Mouse (Mus musculus) kidney, embryonic 15.5 days (tissue): ENCODE measurements around the gene Gm42688. TPM values are rescaled to one million over a fixed set of nuclear protein-coding genes. Genes with fewer than 3 reads are reported as not detected.

Experiments
- ATAC-seq: fragments of 200-750 bp; cut with Nextera tagmentation; replicated peaks from 2 replicates; pipeline ENCODE4 v1.8.0; 2017; ENCODE audit warnings: moderate TSS enrichment; ENCODE audit not compliant: low FRiP score
- H3K27ac ChIP-seq: fragments of 300-500 bp; sonication (generic); 2 replicates; pipeline ENCODE4 v1.5.1; 2015; ENCODE audit warnings: mild to moderate bottlenecking, inconsistent platforms
- H3K27me3 ChIP-seq: fragments of 300-500 bp; sonication (generic); 2 replicates; pipeline ENCODE4 v1.6.1; 2015; ENCODE audit warnings: inconsistent platforms
- H3K36me3 ChIP-seq: fragments of 300-500 bp; sonication (generic); 2 replicates; pipeline ENCODE4 v1.6.1; 2015; ENCODE audit warnings: inconsistent platforms
- H3K4me1 ChIP-seq: fragments of 300-500 bp; sonication (generic); 2 replicates; pipeline ENCODE4 v1.6.1; 2015; ENCODE audit warnings: inconsistent platforms
- H3K4me2 ChIP-seq: fragments of 300-500 bp; sonication (generic); 2 replicates; pipeline ENCODE4 v1.6.1; 2015; ENCODE audit warnings: moderate library complexity, mild to moderate bottlenecking, inconsistent platforms
- H3K4me3 ChIP-seq: fragments of 300-500 bp; sonication (generic); replicated peaks from 2 replicates; pipeline ENCODE4 v1.5.1; 2015; ENCODE audit warnings: mild to moderate bottlenecking, inconsistent platforms
- H3K9ac ChIP-seq: fragments of 300-500 bp; sonication (generic); 2 replicates; pipeline ENCODE4 v1.6.1; 2015; ENCODE audit warnings: mild to moderate bottlenecking, inconsistent platforms
- H3K9me3 ChIP-seq: fragments of 300-500 bp; sonication (generic); replicated peaks from 2 replicates; pipeline ENCODE4 v1.6.1; 2016; ENCODE audit warnings: inconsistent platforms
- WGBS: fragments of 180-500 bp; shearing (Covaris S2); methylation state at CpG from one replicate; pipeline ENCODE4 v1.1.7; 2015; ENCODE audit warnings: mixed read lengths; 5-methylcytosine and 5-hydroxymethylcytosine counted together
- polyA plus RNA-seq: library from polyadenylated mRNA; unstranded; fragments of >200 nt; fragmentation: Nextera tagmentation; extraction: Ambion mirVana; gene quantifications from 2 replicates; pipeline ENCODE4 v1.2.1, GENCODE M21; 2015

Gm42688 gene
- polyA plus RNA-seq, result 2.9 and 3.0 TPM in 2 replicates

- peak; percentile 84 for ATAC-seq
- peaks cover 27% of the 10 kb centered on the region for H3K4me1 ChIP-seq
These were observed at the start of gene Gm42688, which contains the start of gene Ccdc142 for GRCm38 (mm10) chr6:83101316-83101687. Gene Gm42688, plus strand, starts transcription at chr6:83101617. Gene Ccdc142, plus strand, starts transcription at chr6:83101601.

GRCm38 (mm10) chr6:83053136-83053960, 48.1 kb upstream of the Gm42688 start:
- Histone ChIP-seq H3K36me3 (peaks cover 44% of the 10 kb centered on the region), H3K4me2 (peak overlapping the region; percentile 93), H3K27ac (peak overlapping the region; percentile 92), H3K4me3 (peak overlapping the region; percentile 99), H3K9ac (peak overlapping the region; percentile 94), H3K27me3 (no peaks in the 10 kb centered on the region), H3K9me3 (no peaks in the 10 kb centered on the region), H3K4me1 (peaks cover 28% of the 10 kb centered on the region)
- 2% methylated on average over 26 of the region's 26 CpGs for WGBS
- peak; percentile 2; the same call in 1 of the 2 replicates for ATAC-seq

More at GRCm38 (mm10) chr6:83101316-83101687, at the start of gene Gm42688, which contains the start of gene Ccdc142:
- peaks cover 9% of the 10 kb centered on the region for H3K36me3 ChIP-seq
- H3K4me3 ChIP-seq, result peak within 1 kb of the TSS; percentile 80
- H3K9ac ChIP-seq, result peak within 1 kb of the TSS; percentile 79
- under 1% methylated on average over 25 of the region's 25 CpGs for WGBS
- H3K27me3 ChIP-seq, result no peaks in the 10 kb centered on the region
- H3K4me2 ChIP-seq, result peak within 1 kb of the TSS; percentile 97
- no peaks in the 10 kb centered on the region for H3K9me3 ChIP-seq
- peak within 1 kb of the TSS; percentile 89 for H3K27ac ChIP-seq

- Histone ChIP-seq H3K9ac (peak within 1 kb of the TSS; percentile 94), H3K36me3 (peaks cover 44% of the 10 kb centered on the region), H3K4me1 (peaks cover 28% of the 10 kb centered on the region), H3K9me3 (no peaks in the 10 kb centered on the region), H3K4me3 (peak within 1 kb of the TSS; percentile 99), H3K27me3 (no peaks in the 10 kb centered on the region), H3K4me2 (peak within 1 kb of the TSS; percentile 93), H3K27ac (peak within 1 kb of the TSS; percentile 92)
- ATAC-seq, result peak; percentile 97
- under 1% methylated on average over 59 of the region's 64 CpGs for WGBS
These were observed 47.2 kb upstream of the Gm42688 start, which contains the start of gene Aup1 for GRCm38 (mm10) chr6:83054074-83054851. Gene Aup1, plus strand, starts transcription at chr6:83054521.

- Histone ChIP-seq H3K27me3 (no peaks in the 10 kb centered on the region), H3K4me3 (peak within 1 kb of the TSS; percentile 99), H3K27ac (peak within 1 kb of the TSS; percentile 92), H3K4me1 (peaks cover 28% of the 10 kb centered on the region), H3K9ac (peak within 1 kb of the TSS; percentile 94), H3K9me3 (no peaks in the 10 kb centered on the region), H3K36me3 (peaks cover 42% of the 10 kb centered on the region), H3K4me2 (peak within 1 kb of the TSS; percentile 93)
- 0% methylated on average over 50 of the region's 50 CpGs for WGBS
- peak; percentile 38 for ATAC-seq
These were observed 46.5 kb upstream of the Gm42688 start, which contains the start of gene Htra2 for GRCm38 (mm10) chr6:83054871-83055431. Gene Htra2, minus strand, starts transcription at chr6:83055273.

- no peaks in the 10 kb centered on the region for H3K9me3 ChIP-seq
- peaks cover 22% of the 10 kb centered on the region for H3K27me3 ChIP-seq
- peak within 1 kb of the TSS; percentile 16; the same call in 1 of the 2 replicates for H3K4me3 ChIP-seq
- H3K4me2 ChIP-seq, result peak within 1 kb of the TSS; percentile 14
- H3K9ac ChIP-seq, result no peak within 1 kb of the TSS
- peaks cover 23% of the 10 kb centered on the region for H3K36me3 ChIP-seq
- no peak for ATAC-seq
- whole genome bisulfite sequencing, result 40% methylated on average over 3 of the region's 3 CpGs
- peaks cover 30% of the 10 kb centered on the region for H3K4me1 ChIP-seq
- no peak within 1 kb of the TSS; the same call in 1 of the 2 replicates for H3K27ac ChIP-seq
These were observed 43.6 kb upstream of the Gm42688 start, which contains the start of gene Dqx1 for GRCm38 (mm10) chr6:83057790-83058189. Gene Dqx1, plus strand, starts transcription at chr6:83057844.

- Histone ChIP-seq H3K27ac (no peak overlapping the region), H3K27me3 (peaks cover 32% of the 10 kb centered on the region), H3K4me3 (no peak overlapping the region), H3K4me2 (peak overlapping the region; percentile 14), H3K4me1 (peaks cover 21% of the 10 kb centered on the region), H3K9me3 (no peaks in the 10 kb centered on the region), H3K9ac (no peak overlapping the region), H3K36me3 (peaks cover 23% of the 10 kb centered on the region)
- 88% methylated on average over 2 of the region's 2 CpGs for WGBS
- no peak for ATAC-seq
These were observed 42.7 kb upstream of the Gm42688 start for GRCm38 (mm10) chr6:83058725-83059124.

GRCm38 (mm10) chr6:83065995-83066394, 35.4 kb upstream of the Gm42688 start:
- H3K27me3 ChIP-seq, result peaks cover 100% of the 10 kb centered on the region
- ATAC-seq, result no peak
- no peaks in the 10 kb centered on the region for H3K36me3 ChIP-seq
- peaks cover 28% of the 10 kb centered on the region for H3K4me1 ChIP-seq
- H3K27ac ChIP-seq, result no peak overlapping the region
- WGBS, result 50% methylated on average over 8 of the region's 8 CpGs
- H3K9me3 ChIP-seq, result no peaks in the 10 kb centered on the region
- H3K9ac ChIP-seq, result no peak overlapping the region
- no peak overlapping the region for H3K4me3 ChIP-seq
- no peak overlapping the region for H3K4me2 ChIP-seq

GRCm38 (mm10) chr6:83066441-83066840, 35.0 kb upstream of the Gm42688 start:
- Histone ChIP-seq H3K9ac (no peak overlapping the region), H3K4me2 (no peak overlapping the region), H3K4me3 (no peak overlapping the region), H3K4me1 (peaks cover 32% of the 10 kb centered on the region), H3K27me3 (peaks cover 100% of the 10 kb centered on the region), H3K27ac (no peak overlapping the region), H3K9me3 (no peaks in the 10 kb centered on the region), H3K36me3 (no peaks in the 10 kb centered on the region)
- no peak for ATAC-seq
- 30% methylated on average over 6 of the region's 6 CpGs for WGBS

GRCm38 (mm10) chr6:83068221-83068620, 33.2 kb upstream of the Gm42688 start:
- Histone ChIP-seq H3K9me3 (no peaks in the 10 kb centered on the region), H3K27me3 (peaks cover 100% of the 10 kb centered on the region), H3K9ac (no peak overlapping the region), H3K4me1 (peaks cover 33% of the 10 kb centered on the region), H3K27ac (no peak overlapping the region), H3K4me2 (peak overlapping the region; percentile 62), H3K4me3 (peak overlapping the region; percentile 41), H3K36me3 (no peaks in the 10 kb centered on the region)
- WGBS, result 11% methylated on average over 8 of the region's 8 CpGs
- ATAC-seq, result no peak

- Histone ChIP-seq H3K9ac (no peak overlapping the region), H3K4me1 (peaks cover 33% of the 10 kb centered on the region), H3K9me3 (no peaks in the 10 kb centered on the region), H3K4me3 (peak overlapping the region; percentile 41), H3K4me2 (peak overlapping the region; percentile 62), H3K27me3 (peaks cover 99% of the 10 kb centered on the region), H3K36me3 (no peaks in the 10 kb centered on the region), H3K27ac (no peak overlapping the region)
- ATAC-seq, result no peak
- under 1% methylated on average over 81 of the region's 81 CpGs for WGBS
These were observed 32.5 kb upstream of the Gm42688 start for GRCm38 (mm10) chr6:83068706-83069487.
